15 mouse cellular contexts compared by ENCODE assay signal in the genomic region with DNA sequence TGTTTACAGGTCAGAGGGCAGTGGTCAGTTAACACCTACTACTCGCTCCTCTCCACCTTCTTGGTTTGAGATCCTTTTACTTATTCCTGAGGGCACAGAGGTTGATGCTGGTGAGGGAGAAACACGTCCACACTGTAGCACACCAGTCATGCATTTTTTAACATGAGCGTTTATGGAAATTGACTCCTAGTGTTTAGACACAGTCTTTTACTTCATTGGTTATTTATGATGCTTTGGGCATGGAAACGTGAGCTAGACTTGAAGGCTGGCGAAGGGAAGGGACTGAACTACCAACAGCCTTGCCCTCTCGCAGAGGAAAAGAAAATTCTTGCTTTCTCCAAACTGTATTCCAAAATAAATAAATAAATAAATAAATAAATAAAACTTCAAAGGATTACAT.
DNase-seq lines count a peak whose midpoint lies in the region; ATAC-seq lines count a peak whose summit lies in the region.
"Had no signal": no experiment of that assay in that cellular context is flagged by ENCODE, and none has a peak within 500 bp of the region (broad histone marks: within the 10 kb centered on the region; RNA-seq: fewer than 3 reads in every experiment).

No protein-coding gene starts in this region.

- no peak for DNase-seq in heart, embryonic 10.5 days (ENCODE audit: low spot score)
- no peak for DNase-seq in heart, postnatal 4 days
- DNase-seq in midbrain, embryonic 10.5 days (ENCODE audit: low spot score), result no peak
- no peak for DNase-seq in liver, embryonic 13.5 days
- no peak for DNase-seq in cerebellum, postnatal 36 days
- DNase-seq: cerebellum, adult 18-20 months; kidney, adult 8-10 months; layer of hippocampus, adult 9-11 months; thymus, adult 18-20 months had no signal

- peak overlapping the region; percentile 65; the same call in 1 of the 2 replicates for H3K4me2 ChIP-seq in intestine, embryonic 15.5 days (replicated peaks)
- H3K4me2 ChIP-seq in intestine, embryonic 16.5 days (ENCODE audit: low read depth, low read length), result no peak overlapping the region
- no peak overlapping the region for H3K4me2 ChIP-seq in midbrain, embryonic 13.5 days (replicated peaks)
- H3K4me2 ChIP-seq in liver, embryonic 13.5 days, result 0 out of 2 replicates have a peak overlapping the region, but pooled peaks have one; percentile 57

- no peaks in the 10 kb centered on the region for H3K36me3 ChIP-seq in heart, embryonic 10.5 days
- H3K36me3 ChIP-seq in intestine, embryonic 15.5 days, result no peaks in the 10 kb centered on the region
- no peaks in the 10 kb centered on the region for H3K36me3 ChIP-seq in intestine, embryonic 16.5 days (ENCODE audit: control insufficient read depth, insufficient read depth, low read length)
- no peaks in the 10 kb centered on the region for H3K36me3 ChIP-seq in midbrain, embryonic 10.5 days
- no peaks in the 10 kb centered on the region for H3K36me3 ChIP-seq in midbrain, embryonic 13.5 days
- no peaks in the 10 kb centered on the region for H3K36me3 ChIP-seq in liver, embryonic 13.5 days
- H3K36me3 ChIP-seq: lung, embryonic 15.5 days had no signal

- no peak overlapping the region for H3K9ac ChIP-seq in intestine, embryonic 15.5 days
- H3K9ac ChIP-seq in intestine, embryonic 16.5 days (ENCODE audit: low read depth, low read length), result no peak overlapping the region
- no peak overlapping the region for H3K9ac ChIP-seq in midbrain, embryonic 13.5 days (replicated peaks)
- H3K9ac ChIP-seq in liver, embryonic 13.5 days, result no peak overlapping the region
- H3K9ac ChIP-seq: lung, embryonic 15.5 days had no signal

- peak overlapping the region; percentile 33; the same call in 1 of the 2 replicates for H3K27ac ChIP-seq in heart, embryonic 10.5 days
- no peak overlapping the region for H3K27ac ChIP-seq in intestine, embryonic 15.5 days
- no peak overlapping the region for H3K27ac ChIP-seq in intestine, embryonic 16.5 days (ENCODE audit: low read length)
- H3K27ac ChIP-seq in midbrain, embryonic 10.5 days (replicated peaks), result peak overlapping the region; percentile 33; the same call in 1 of the 2 replicates
- no peak overlapping the region for H3K27ac ChIP-seq in midbrain, embryonic 13.5 days
- H3K27ac ChIP-seq in liver, embryonic 13.5 days, result no peak overlapping the region
- H3K27ac ChIP-seq: lung, embryonic 15.5 days had no signal

- H3K27me3 ChIP-seq in heart, embryonic 10.5 days (ENCODE audit: insufficient read depth, poor library complexity, severe bottlenecking), result 0 out of 2 replicates have a peak, but pooled peaks cover 4% of the 10 kb centered on the region
- H3K27me3 ChIP-seq in intestine, embryonic 15.5 days (replicated peaks), result no peaks in the 10 kb centered on the region
- no peaks in the 10 kb centered on the region for H3K27me3 ChIP-seq in intestine, embryonic 16.5 days (replicated peaks; ENCODE audit: control insufficient read depth, insufficient read depth, low read length)
- no peaks in the 10 kb centered on the region for H3K27me3 ChIP-seq in midbrain, embryonic 10.5 days (ENCODE audit: low read depth, poor library complexity, severe bottlenecking)
- H3K27me3 ChIP-seq in midbrain, embryonic 13.5 days, result 0 out of 2 replicates have a peak, but pooled peaks cover 4% of the 10 kb centered on the region
- no peaks in the 10 kb centered on the region for H3K27me3 ChIP-seq in liver, embryonic 13.5 days
- H3K27me3 ChIP-seq: lung, embryonic 15.5 days had no signal

- ATAC-seq in intestine, embryonic 15.5 days, result no peak
- ATAC-seq in intestine, embryonic 16.5 days, result no peak
- ATAC-seq in midbrain, embryonic 13.5 days, result no peak
- ATAC-seq in liver, embryonic 13.5 days (ENCODE audit: low read depth), result no peak
- ATAC-seq: forebrain, embryonic 16.5 days had no signal

- 0 out of 2 replicates have a peak, but pooled peaks cover 2% of the 10 kb centered on the region for H3K9me3 ChIP-seq in heart, embryonic 10.5 days
- no peaks in the 10 kb centered on the region for H3K9me3 ChIP-seq in intestine, embryonic 15.5 days
- no peaks in the 10 kb centered on the region for H3K9me3 ChIP-seq in intestine, embryonic 16.5 days (ENCODE audit: control insufficient read depth, low read length)
- H3K9me3 ChIP-seq in midbrain, embryonic 10.5 days (replicated peaks), result no peaks in the 10 kb centered on the region
- H3K9me3 ChIP-seq in midbrain, embryonic 13.5 days, result 0 out of 2 replicates have a peak, but pooled peaks cover 3% of the 10 kb centered on the region
- H3K9me3 ChIP-seq in liver, embryonic 13.5 days (replicated peaks), result no peaks in the 10 kb centered on the region
- H3K9me3 ChIP-seq: lung, embryonic 15.5 days had no signal

- 0 out of 2 replicates have a peak, but pooled peaks cover 13% of the 10 kb centered on the region for H3K4me1 ChIP-seq in heart, embryonic 10.5 days
- H3K4me1 ChIP-seq in intestine, embryonic 15.5 days (replicated peaks), result no peaks in the 10 kb centered on the region
- no peaks in the 10 kb centered on the region for H3K4me1 ChIP-seq in intestine, embryonic 16.5 days (ENCODE audit: control insufficient read depth, insufficient read depth, low read length)
- H3K4me1 ChIP-seq in midbrain, embryonic 10.5 days, result peaks cover 20% of the 10 kb centered on the region
- H3K4me1 ChIP-seq in midbrain, embryonic 13.5 days (replicated peaks), result peaks cover 6% of the 10 kb centered on the region; the same call in 1 of the 2 replicates
- no peaks in the 10 kb centered on the region; the same call in 1 of the 2 replicates for H3K4me1 ChIP-seq in liver, embryonic 13.5 days (replicated peaks)
- H3K4me1 ChIP-seq: lung, embryonic 15.5 days had no signal

- WGBS in heart, embryonic 10.5 days, result 76% methylated on average over 6 of the region's 6 CpGs
- WGBS in intestine, embryonic 15.5 days, result 59% methylated on average over 6 of the region's 6 CpGs
- WGBS in intestine, embryonic 16.5 days, result 57% methylated on average over 6 of the region's 6 CpGs
- 67% methylated on average over 6 of the region's 6 CpGs for WGBS in midbrain, embryonic 10.5 days
- 68% methylated on average over 6 of the region's 6 CpGs for WGBS in midbrain, embryonic 13.5 days
- 66% methylated on average over 6 of the region's 6 CpGs for WGBS in liver, embryonic 13.5 days (ENCODE audit: insufficient replicate concordance)

- H3K4me3 ChIP-seq in heart, embryonic 10.5 days, result no peak overlapping the region
- H3K4me3 ChIP-seq in intestine, embryonic 15.5 days (replicated peaks), result no peak overlapping the region
- H3K4me3 ChIP-seq in intestine, embryonic 16.5 days (ENCODE audit: low read length), result no peak overlapping the region
- H3K4me3 ChIP-seq in midbrain, embryonic 10.5 days, result 0 out of 2 replicates have a peak overlapping the region, but pooled peaks have one; percentile 41
- H3K4me3 ChIP-seq in midbrain, embryonic 13.5 days (replicated peaks), result no peak overlapping the region
- H3K4me3 ChIP-seq in liver, embryonic 13.5 days (replicated peaks), result no peak overlapping the region
- H3K4me3 ChIP-seq: erythroblast, embryonic 14.5 days had no signal

Comparison
In these comparisons a context has a peak if more than half of its experiments do, and no peak if none do; other contexts are left out.
1. H3K27ac ChIP-seq: peak in heart, embryonic 10.5 days (single experiment) and midbrain, embryonic 10.5 days (single experiment); none in intestine, embryonic 15.5 days (single experiment), intestine, embryonic 16.5 days (single experiment), midbrain, embryonic 13.5 days (single experiment) and liver, embryonic 13.5 days (single experiment).
2. H3K4me2 ChIP-seq: peak in intestine, embryonic 15.5 days (single experiment) and liver, embryonic 13.5 days (single experiment); none in intestine, embryonic 16.5 days (single experiment) and midbrain, embryonic 13.5 days (single experiment).